Mouse (Mus musculus): ENCODE data around the gene Snx14. TPM values are rescaled to one million over a fixed set of nuclear protein-coding genes. Genes with fewer than 3 reads are reported as not detected.
"Not testable (repeated sequence)": the region's sequence is repeated elsewhere in the genome, so short reads cannot be mapped to it uniquely, and the experiment has no call there.

Snx14 gene
- total RNA-seq (2021): 10 to 100 TPM; 47.9 to 48.3 TPM
- long read RNA-seq, experiment 1, transcript Snx14-207 (29 exons, 3,082 nt): major isoform, 12 of 18 reads
- long read RNA-seq, experiment 1, partial matches to known transcripts: 2 of 18 reads
- long read RNA-seq, experiment 1, other reads (novel, unspliced or antisense): 1 of 18 reads
- long read RNA-seq, experiment 2, transcript Snx14-204 (28 exons, 3,109 nt): minor isoform, 9 of 45 reads
- long read RNA-seq, experiment 2, transcript Snx14-207 (29 exons, 3,082 nt): major isoform, 27 of 45 reads
- long read RNA-seq, experiment 2, partial matches to known transcripts: 4 of 45 reads
- long read RNA-seq, experiment 2, other reads (novel, unspliced or antisense): 5 of 45 reads

GRCm38 (mm10) chr9:88438555-88439237 lies at the start of gene Snx14:
Gene Snx14 (minus strand): TSS chr9:88438958.
- no peak; the same call in 1 of the 2 replicates for TF ChIP-seq CTCF (conservative IDR thresholded peaks at IDR 0.05)
- peak within 1 kb of the TSS; percentile 75 for H3K4me3 ChIP-seq

GRCm38 (mm10) chr9:88484531-88484930 lies 45.8 kb upstream of the Snx14 start:
- TF ChIP-seq CTCF (conservative IDR thresholded peaks at IDR 0.05): no peak
- Histone ChIP-seq H3K27ac (no peak overlapping the region), H3K4me3 (no peak overlapping the region)
- no peak for DNase-seq (ENCODE audit: low spot score in 2 of 2)

More at GRCm38 (mm10) chr9:88438555-88439237, at the start of gene Snx14:
- peak; percentile 98 for DNase-seq (ENCODE audit: low spot score in 2 of 2)
- H3K27ac ChIP-seq: peak within 1 kb of the TSS; percentile 96

GRCm38 (mm10) chr9:88482829-88483396 lies 44.2 kb upstream of the Snx14 start:
- peak overlapping the region; percentile 79 for H3K4me3 ChIP-seq
- TF ChIP-seq CTCF (conservative IDR thresholded peaks at IDR 0.05): peak; percentile 30
- H3K27ac ChIP-seq: peak overlapping the region; percentile 97
- DNase-seq (ENCODE audit: low spot score in 2 of 2): peak; percentile 77 to 82

GRCm38 (mm10) chr9:88482230-88482828 lies 43.6 kb upstream of the Snx14 start, which contains the start of gene Syncrip:
Gene Syncrip (minus strand): TSS chr9:88482574.
- Histone ChIP-seq H3K27ac (peak within 1 kb of the TSS; percentile 97), H3K4me3 (peak within 1 kb of the TSS; percentile 79)
- DNase-seq (ENCODE audit: low spot score in 2 of 2): peak; percentile 87 to 90

GRCm38 (mm10) chr9:88481791-88482160 lies 43.0 kb upstream of the Snx14 start:
- DNase-seq (ENCODE audit: low spot score in 2 of 2): peak in 1 of 2 experiments; percentile 14
- no peak for TF ChIP-seq CTCF (conservative IDR thresholded peaks at IDR 0.05)
- peak overlapping the region; percentile 79 for H3K4me3 ChIP-seq
- peak overlapping the region; percentile 97 for H3K27ac ChIP-seq

GRCm38 (mm10) chr9:88481061-88481790 lies 42.5 kb upstream of the Snx14 start:
- H3K27ac ChIP-seq: peak overlapping the region; percentile 97
- no peak for TF ChIP-seq CTCF (conservative IDR thresholded peaks at IDR 0.05)
- DNase-seq (ENCODE audit: low spot score in 2 of 2): peak; percentile 26
- H3K4me3 ChIP-seq: peak overlapping the region; percentile 79

- TF ChIP-seq CTCF (conservative IDR thresholded peaks at IDR 0.05): no peak
- Histone ChIP-seq H3K27ac (no peak overlapping the region), H3K4me3 (peak overlapping the region; percentile 79)
- DNase-seq (ENCODE audit: low spot score in 2 of 2): no peak
Observed at GRCm38 (mm10) chr9:88480120-88480519, 41.4 kb upstream of the Snx14 start.

- peak; percentile 70 for TF ChIP-seq CTCF (conservative IDR thresholded peaks at IDR 0.05)
- H3K27ac ChIP-seq: no peak overlapping the region
- H3K4me3 ChIP-seq: no peak overlapping the region
- no peak for DNase-seq (ENCODE audit: low spot score in 2 of 2)
Observed at GRCm38 (mm10) chr9:88476138-88476537, 37.4 kb upstream of the Snx14 start.

- not testable (repeated sequence) for H3K27ac ChIP-seq; DNase-seq (ENCODE audit: low spot score in 2 of 2); H3K4me3 ChIP-seq
Observed at GRCm38 (mm10) chr9:88461017-88461416, 22.3 kb upstream of the Snx14 start.

GRCm38 (mm10) chr9:88439991-88440390 lies 1.2 kb upstream of the Snx14 start:
- H3K4me3 ChIP-seq: no peak overlapping the region
- no peak for TF ChIP-seq CTCF (conservative IDR thresholded peaks at IDR 0.05)
- no peak for DNase-seq (ENCODE audit: low spot score in 2 of 2)
- no peak overlapping the region for H3K27ac ChIP-seq

- Histone ChIP-seq H3K4me3 (peak overlapping the region; percentile 75), H3K27ac (peak overlapping the region; percentile 96)
- no peak for DNase-seq (ENCODE audit: low spot score in 2 of 2)
- no peak for TF ChIP-seq CTCF (conservative IDR thresholded peaks at IDR 0.05)
Observed at GRCm38 (mm10) chr9:88439238-88439600, 461 bp upstream of the Snx14 start.

- no peak for DNase-seq (ENCODE audit: low spot score in 2 of 2)
- no peak for TF ChIP-seq CTCF (conservative IDR thresholded peaks at IDR 0.05)
- Histone ChIP-seq H3K4me3 (peak overlapping the region; percentile 75), H3K27ac (peak overlapping the region; percentile 96)
Observed at GRCm38 (mm10) chr9:88438237-88438554, 562 bp downstream of the Snx14 start.

Data from layer of hippocampus, adult 2 months (tissue).